Comparison of ENCODE assay signal across 16 mouse cellular contexts in genomic region chr19:40403999-40404398, GRCm38 (mm10).
"Had no signal": no experiment of that assay in that cellular context is flagged by ENCODE, and none has a peak within 500 bp of the region (broad histone marks: within the 10 kb centered on the region; RNA-seq: fewer than 3 reads in every experiment).

No protein-coding gene starts in this region.

- H3K4me3 ChIP-seq: intestine, embryonic 15.5 days; kidney, embryonic 15.5 days; layer of hippocampus, adult 2 months; limb, embryonic 10.5 days; limb, embryonic 13.5 days; liver, embryonic 12.5 days; liver, embryonic 15.5 days had no signal

- H3K4me2 ChIP-seq: intestine, embryonic 15.5 days; kidney, embryonic 15.5 days; limb, embryonic 13.5 days; liver, embryonic 12.5 days; liver, embryonic 15.5 days; midbrain, embryonic 11.5 days had no signal

- H3K9me3 ChIP-seq: intestine, embryonic 15.5 days; kidney, embryonic 15.5 days; limb, embryonic 10.5 days; limb, embryonic 13.5 days; liver, embryonic 12.5 days; liver, embryonic 15.5 days had no signal

- H3K36me3 ChIP-seq: intestine, embryonic 15.5 days; kidney, embryonic 15.5 days; limb, embryonic 10.5 days; limb, embryonic 13.5 days had no signal

- H3K27me3 ChIP-seq: intestine, embryonic 15.5 days; kidney, embryonic 15.5 days; limb, embryonic 13.5 days; liver, embryonic 12.5 days; liver, embryonic 15.5 days had no signal

- H3K9ac ChIP-seq: intestine, embryonic 15.5 days; kidney, embryonic 15.5 days; limb, embryonic 13.5 days; liver, embryonic 12.5 days; liver, embryonic 15.5 days had no signal

- ATAC-seq: intestine, embryonic 15.5 days; liver, embryonic 12.5 days had no signal

- DNase-seq: kidney, adult 11 months; layer of hippocampus, adult 9-11 months; lung, adult 2 months; lung, postnatal 14 days; lung, postnatal 4 days; midbrain, embryonic 14.5 days; thymus, adult 18-20 months; thymus, postnatal 36 days had no signal

- H3K27ac ChIP-seq: kidney, embryonic 15.5 days; layer of hippocampus, adult 2 months; limb, embryonic 10.5 days; limb, embryonic 13.5 days; liver, embryonic 12.5 days; liver, embryonic 15.5 days had no signal
